Mouse (Mus musculus): ENCODE results near the gene 1700010B08Rik.

Gene 1700010B08Rik

DNA sequence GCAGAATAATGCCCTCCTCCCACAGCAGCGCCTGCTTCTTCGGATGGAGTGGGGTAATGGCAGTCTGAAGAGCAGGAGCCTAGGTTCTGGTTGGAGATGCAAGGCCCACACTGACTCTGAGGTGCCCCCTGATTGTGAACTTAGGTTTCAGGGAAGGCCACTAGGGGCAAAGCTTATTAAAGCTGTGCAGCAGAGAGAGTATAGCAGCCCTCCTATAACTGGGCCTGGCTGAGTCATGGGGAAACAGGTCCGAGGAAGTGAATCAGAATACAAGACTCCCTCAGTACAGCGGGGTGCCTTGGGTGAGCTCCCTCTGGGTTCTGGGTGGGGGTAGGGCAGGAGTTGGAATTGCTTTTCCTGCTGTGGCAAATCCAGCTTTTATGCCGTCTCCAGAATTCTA, 51.4 kb downstream of the 1700010B08Rik start:
- DNase-seq (ENCODE audit: low read depth, low spot score): peak; percentile 65
